Mouse (Mus musculus): ENCODE measurements around the gene Lca5. TPM values are rescaled to one million over a fixed set of nuclear protein-coding genes. Genes with fewer than 3 reads are reported as not detected.

Gene Lca5
- total RNA-seq, 2 experiments from 2014 or later: 0.09 TPM; not detected in 1

DNA sequence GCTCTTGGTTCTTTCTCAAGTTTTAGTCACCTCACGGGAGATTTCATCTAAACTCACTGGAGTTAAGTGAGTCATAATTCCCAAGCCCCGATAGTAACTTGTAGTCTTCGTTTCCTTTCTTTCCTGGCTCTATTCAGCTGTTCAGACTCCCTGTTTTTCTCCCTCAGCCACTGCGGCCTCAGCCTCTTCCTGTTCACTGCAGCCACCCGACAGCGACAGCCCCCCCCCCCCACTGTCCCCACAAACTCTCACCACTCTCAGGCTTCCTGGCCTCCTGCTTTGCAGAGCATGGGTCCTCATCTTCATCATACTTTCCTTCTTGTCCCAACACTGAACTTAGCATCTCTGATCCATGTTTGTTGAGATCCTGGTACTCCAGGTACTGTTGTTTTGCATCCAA, 42.7 kb downstream of the Lca5 start:
- ATAC-seq (replicated peaks; ENCODE audit: low FRiP score, poor library complexity, severe bottlenecking): no peak

DNA sequence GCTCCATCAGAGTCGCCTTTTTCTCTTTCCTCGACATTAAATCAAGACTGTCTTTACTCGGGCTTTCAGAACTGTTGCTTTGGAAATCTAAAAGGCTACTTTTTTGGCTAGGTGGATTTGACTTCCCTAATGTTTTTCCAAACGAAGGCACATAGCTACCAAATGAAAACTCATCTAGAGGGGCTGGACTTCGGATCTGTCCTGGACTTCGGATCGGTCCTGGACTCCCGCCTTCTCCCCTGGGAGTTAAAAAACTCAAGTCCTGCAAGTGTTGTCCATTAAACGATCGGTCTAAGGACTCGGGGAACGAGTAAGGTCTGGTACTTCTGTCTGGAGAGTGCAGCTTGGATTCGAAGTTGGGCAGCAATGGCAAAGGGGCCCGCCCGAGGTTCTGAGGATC, 45.5 kb downstream of the Lca5 start:
- no peak for ATAC-seq (replicated peaks; ENCODE audit: low FRiP score, poor library complexity, severe bottlenecking)

DNA sequence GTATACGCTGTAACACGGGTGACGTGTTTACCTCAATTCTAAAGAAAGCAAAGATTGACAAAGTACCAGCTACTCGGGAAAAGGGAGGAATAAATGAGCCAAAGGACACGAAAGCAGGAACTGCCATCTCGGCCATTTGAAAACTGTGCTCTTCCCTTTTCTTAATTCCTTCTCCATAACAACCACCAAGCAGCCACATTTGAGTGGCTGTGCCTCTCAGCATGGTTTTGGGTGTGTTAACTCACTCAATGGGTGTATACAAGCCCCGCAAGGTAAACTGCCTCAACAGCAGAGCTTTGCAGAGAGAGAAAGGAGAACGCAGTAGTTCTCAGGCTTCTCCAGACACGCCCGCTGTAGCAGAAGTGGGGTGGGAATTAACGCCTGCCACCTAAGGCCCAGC, 48.9 kb downstream of the Lca5 start:
- ATAC-seq (replicated peaks; ENCODE audit: low FRiP score, poor library complexity, severe bottlenecking): no peak

DNA sequence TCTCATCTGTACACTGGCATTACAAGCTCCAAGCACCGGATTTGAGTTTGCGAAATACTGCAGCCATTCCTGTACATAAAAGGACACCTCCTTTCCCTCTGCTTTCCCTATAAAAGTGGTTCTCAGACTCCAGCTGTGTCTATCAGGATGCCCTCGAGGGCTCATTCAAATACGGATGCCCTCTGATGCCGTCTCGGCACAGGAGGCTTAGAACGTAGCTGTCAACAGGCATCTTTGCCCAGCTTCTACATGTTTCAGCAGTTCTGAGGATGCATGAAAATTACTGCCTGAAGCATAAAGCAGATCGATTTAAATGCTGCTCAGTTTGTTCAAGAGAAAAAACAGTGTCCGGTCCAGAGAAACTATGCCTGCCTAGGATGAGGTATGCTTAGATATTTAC, 51.4 kb downstream of the Lca5 start:
- ATAC-seq (replicated peaks; ENCODE audit: low FRiP score, poor library complexity, severe bottlenecking): no peak

DNA sequence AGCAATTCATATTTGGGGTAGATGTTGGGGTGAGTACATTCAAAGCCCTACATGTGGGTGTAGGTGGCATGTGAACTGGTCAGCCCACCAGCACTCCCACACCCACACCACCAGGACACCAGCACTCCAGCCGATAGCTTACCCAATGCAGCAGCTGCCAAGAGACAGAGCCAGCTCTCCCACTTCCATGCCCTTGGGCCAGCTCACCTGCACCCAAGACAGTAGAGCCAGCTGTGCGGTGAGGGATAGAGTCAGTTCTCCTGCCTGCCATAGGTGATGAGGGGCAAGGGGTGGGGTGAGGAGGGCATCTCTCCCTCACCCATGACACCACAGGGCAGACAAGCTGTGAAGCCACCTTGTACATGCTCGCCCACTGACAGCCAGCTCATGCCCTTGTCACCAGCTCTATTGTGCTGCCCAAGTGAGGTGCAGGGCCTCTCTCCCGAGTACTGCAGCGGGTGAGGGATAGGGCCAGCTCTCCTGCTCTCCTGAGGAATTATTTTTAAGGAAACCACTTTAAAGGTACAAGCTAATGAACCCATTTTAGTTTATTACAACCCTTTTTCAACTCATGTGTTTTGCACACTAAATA, 54.6 kb downstream of the Lca5 start:
- ATAC-seq (replicated peaks; ENCODE audit: low FRiP score, poor library complexity, severe bottlenecking): no peak

DNA sequence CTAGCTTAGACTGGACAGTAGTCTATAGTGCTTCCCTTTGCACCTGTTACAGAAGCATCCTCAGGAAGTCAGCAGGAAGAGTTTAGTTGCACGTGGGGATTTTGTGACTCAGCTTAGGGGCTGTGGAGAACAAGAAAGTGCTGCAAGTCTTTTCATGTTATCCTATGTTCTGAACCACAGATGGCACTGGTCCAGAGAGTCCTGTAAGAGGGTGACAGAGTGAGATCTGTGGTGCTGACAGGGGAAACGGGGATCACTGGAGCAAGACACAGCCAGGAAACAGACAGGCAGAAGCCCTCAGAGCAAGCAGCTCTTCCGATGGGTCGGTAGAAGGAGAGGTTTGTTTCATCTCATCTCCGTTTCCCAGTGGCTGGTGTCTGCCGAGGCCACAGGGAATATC, 55.6 kb downstream of the Lca5 start:
- no peak for ATAC-seq (replicated peaks; ENCODE audit: low FRiP score, poor library complexity, severe bottlenecking)

DNA sequence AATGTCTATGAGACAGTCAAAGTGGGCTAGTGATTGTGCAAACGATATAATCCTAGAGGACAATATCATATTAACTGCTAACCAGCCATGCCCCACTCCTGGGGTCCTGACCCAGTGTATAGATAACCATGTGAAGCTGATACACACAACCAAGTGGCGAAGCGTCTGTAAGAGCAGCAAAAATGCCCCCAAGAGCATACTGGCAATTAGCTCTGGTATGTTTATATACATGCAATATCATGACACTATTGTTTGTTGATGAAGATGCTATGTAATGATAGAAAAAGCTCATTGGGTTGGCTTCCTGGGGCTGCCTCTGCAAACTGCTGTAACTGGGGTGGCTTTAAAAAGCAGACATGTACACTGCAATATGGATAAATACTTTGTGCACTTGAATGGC, 57.7 kb downstream of the Lca5 start:
- no peak for ATAC-seq (replicated peaks; ENCODE audit: low FRiP score, poor library complexity, severe bottlenecking)

DNA sequence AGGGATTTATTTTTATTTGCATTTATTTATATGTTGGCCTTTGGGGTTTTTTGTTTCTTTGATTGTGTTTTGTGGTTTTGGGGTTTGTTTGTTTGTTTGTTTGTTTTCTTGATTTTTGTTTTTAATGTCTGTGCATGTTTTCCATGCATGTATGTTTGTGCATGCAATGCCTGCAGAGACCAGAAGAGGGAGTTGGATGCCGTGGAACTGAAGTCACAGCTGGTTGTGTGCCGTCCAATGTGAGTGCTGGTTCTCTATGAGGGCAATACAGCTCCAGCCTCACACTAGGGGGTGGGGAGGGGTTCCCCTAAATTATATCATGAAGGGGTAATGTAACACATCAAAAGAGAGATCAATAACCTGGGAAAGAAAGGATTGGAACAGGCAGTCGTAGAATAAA, 58.2 kb downstream of the Lca5 start:
- no peak for ATAC-seq (replicated peaks; ENCODE audit: low FRiP score, poor library complexity, severe bottlenecking)

DNA sequence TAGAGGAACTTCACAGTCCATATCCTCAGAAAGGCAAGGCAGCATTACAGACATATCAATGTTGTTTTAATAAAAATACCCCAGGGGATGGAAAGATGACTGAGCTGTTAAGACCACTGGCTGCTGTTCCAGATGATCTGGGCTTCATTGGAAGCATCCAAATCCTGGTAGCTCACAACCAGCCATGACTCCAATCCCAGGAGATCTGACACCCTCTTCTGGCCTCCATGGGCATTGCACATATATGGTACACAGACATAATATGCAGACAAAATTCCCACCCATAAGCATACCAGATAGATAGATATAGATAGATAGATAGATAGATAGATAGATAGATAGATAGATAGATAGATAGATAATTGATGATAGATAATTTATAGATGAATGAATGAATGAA, 59.6 kb downstream of the Lca5 start:
- no peak for ATAC-seq (replicated peaks; ENCODE audit: low FRiP score, poor library complexity, severe bottlenecking)

DNA sequence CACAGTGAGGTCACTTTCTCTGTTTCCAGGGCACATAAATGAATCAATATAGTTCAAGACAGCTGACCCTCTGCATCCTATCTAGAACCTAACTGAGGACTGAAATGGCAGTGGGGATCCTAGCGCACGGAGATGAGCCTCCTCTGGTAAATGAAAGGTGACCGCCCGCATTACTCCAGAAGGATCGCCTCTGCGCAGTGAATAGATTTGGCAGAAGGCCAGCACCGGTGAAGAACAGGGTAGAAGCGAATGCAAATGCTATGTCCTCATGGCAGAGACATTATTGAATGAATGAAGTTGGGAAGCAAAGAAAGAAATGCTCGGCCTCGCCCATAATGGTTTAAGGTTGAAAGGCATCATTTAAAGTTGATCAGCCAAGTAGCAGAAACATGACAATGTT, 61.3 kb downstream of the Lca5 start:
- ATAC-seq (replicated peaks; ENCODE audit: low FRiP score, poor library complexity, severe bottlenecking): no peak

DNA sequence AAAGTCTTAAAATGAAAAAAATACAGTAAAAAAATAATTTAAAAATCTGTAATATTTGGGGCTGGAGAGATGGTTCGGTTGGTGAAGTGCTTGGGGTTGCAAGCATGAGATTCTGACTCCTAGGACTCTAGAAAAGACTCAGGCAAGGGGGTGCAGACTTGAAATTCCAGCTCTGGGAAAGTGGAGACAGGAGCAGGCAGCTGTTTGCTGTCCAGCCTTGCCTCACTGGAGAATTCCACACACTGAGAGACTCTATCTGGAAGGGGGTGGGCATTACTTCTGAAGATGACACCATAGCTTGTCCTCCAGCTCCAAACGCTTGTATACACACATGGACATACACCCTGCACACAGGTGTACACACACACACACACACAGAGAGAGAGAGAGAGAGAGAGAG, 63.8 kb downstream of the Lca5 start:
- ATAC-seq (replicated peaks; ENCODE audit: low FRiP score, poor library complexity, severe bottlenecking): no peak

DNA sequence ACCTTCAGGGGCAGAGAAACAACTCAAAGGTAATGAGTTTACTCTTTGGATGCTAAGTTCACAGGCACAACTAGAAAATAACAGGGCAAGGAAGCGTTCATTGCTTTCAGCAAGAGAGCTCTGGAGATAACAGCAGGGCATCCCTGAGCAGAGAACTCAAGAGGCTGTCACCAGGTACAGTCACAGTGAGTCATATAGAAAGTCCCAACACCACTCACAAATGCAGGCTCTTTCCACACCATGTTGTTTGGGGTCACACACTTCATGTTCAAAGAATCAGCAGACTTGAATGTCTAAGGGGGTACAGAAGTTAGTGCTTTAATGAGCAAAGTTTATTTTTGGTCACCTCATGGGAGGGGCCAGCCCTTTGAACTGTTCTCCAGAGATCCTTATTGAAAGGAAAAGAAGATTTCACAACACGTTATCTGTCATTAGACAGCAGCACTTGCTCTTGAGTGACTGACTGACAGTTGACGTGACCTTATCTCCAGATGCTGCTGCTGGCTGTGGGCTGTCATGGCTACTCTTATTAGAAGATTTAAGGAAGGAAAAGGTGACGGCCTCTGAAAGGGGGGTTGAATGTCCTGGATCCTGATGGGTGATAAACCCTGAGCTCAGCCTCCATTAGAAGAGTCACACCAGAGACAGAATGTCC, 65.3 kb downstream of the Lca5 start:
- no peak for ATAC-seq (replicated peaks; ENCODE audit: low FRiP score, poor library complexity, severe bottlenecking)

DNA sequence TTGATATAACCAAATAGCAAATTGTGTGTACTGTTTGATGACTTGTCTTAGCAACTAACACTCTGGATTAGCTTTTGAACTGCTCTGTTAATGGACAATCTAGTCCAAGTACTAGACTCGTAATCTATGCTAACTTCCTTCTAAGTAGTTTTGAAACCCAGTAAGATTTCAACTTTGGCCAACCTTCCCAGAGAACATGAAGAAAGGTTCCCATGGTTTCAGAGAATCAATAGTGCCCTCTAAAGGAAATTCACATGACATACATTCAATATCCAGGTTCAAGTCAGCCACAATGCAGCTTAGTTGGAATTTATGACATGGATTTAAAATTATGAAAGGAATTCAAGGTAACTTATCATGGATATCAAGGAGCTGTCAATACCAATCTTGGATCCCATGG, 70.0 kb downstream of the Lca5 start:
- no peak for ATAC-seq (replicated peaks; ENCODE audit: low FRiP score, poor library complexity, severe bottlenecking)

DNA sequence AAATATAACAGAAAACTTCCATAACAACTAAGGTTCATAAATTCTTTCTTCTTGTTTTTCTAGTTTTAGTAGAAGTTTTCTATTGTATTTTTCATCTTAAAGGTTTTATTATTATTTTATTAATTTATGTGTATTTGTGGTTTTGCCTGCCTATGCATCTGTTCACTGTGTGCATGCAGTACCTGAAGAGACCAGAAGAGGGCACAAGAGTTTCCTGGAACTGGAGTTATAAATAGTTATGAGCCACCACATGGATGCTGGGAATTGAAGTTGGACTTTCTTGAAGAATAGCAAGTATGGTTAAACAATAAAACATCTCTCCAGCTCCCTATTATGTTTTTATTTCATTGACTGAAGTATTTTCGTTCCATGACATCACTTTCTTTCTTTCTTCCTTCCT, 72.7 kb downstream of the Lca5 start:
- ATAC-seq (replicated peaks; ENCODE audit: low FRiP score, poor library complexity, severe bottlenecking): no peak

DNA sequence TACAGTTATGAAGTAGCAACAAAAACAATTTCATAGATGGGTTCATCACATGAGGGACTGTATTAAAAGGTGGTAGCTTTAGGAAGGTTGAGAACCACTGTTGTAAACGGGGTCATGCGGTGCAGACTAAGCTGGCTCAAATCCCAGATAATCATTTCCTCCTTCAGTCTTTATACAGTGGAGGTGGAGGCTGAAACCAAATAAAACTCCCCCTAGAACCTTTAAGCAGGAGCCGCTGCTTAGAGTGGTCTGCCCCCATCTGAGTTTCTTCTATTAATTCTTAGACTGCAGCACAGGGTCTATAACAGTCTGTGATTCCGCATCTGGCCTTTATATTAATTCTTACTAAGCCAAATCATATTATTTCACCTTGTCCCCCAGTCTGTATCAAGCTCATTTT, 85.1 kb downstream of the Lca5 start:
- ATAC-seq (replicated peaks; ENCODE audit: low FRiP score, poor library complexity, severe bottlenecking): no peak

DNA sequence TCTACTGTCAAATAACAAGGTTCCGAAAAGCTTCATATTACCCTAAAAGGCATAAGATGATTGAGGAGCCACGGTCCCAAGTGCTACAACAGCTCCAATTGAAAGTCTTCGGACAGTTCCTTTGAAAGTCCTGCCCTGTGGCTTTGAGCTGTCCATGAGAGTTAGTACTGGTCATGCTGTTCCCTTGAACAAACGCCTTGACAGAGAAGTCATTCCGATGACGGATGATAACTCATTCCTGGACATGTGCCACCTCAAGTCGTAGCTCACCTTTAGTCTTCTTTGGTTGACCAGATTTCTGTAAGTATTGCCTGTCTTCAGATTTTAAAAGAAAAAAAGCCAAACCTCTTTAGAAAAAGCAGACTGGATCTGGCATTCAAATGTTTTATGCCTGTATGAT, 87.6 kb downstream of the Lca5 start:
- no peak for ATAC-seq (replicated peaks; ENCODE audit: low FRiP score, poor library complexity, severe bottlenecking)

DNA sequence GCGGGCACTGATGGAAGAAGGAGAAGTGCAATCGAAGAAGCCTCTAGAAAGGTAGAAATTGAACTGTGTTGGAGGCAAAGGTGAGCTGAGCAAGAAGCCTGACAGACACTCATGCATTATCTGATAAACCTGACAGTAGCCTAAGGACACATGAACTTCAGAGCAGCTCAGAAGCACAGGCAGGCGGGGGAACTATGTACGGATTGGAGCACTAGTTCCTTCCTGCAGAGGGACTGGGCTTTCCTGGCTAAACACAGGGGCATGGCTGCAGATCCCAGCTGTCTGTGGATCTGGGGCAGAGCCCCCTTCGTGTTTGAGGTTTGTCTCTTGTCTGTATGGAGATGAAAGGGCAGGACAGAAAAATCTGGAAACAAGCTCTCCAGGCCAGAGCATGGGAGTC, 89.8 kb downstream of the Lca5 start:
- no peak for ATAC-seq (replicated peaks; ENCODE audit: low FRiP score, poor library complexity, severe bottlenecking)

DNA sequence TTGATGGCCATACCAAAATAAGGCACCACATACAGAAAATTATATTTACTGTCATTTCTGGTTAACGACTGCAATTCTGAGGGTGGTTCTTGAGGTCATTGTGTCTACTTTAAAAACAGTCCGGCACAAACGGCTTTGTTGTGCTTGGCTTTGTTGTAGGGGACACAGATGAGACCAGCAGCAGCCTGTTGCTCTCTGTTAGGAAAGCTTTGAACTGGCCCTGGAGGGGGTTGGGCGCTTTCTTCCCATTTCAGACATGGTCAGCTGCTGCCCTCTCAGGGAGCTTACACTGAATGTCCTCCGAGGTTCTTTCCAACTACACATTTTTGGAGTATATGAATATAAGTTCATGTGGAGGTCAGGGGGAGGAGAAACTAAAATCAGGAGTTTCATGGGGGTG, 90.3 kb downstream of the Lca5 start:
- no peak for ATAC-seq (replicated peaks; ENCODE audit: low FRiP score, poor library complexity, severe bottlenecking)

DNA sequence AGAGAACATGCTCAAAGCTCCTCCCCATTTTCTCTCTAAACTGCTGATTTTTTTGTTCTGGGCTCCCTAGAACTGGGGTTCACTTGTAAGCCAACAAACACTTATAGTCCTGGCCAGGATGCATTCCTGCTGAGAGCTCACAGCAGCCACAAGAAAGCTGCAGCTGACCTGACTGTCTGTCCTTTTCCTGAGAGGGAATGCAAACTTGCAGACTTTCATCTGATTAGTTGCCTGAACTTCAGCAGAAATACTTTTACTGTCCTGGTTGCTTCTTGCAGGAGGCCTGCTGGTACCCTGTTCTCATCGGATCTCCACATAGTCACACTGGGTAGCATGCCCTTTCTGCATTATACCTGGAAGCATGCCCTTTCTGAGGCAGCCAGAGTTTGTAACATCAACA, 91.0 kb downstream of the Lca5 start:
- ATAC-seq (replicated peaks; ENCODE audit: low FRiP score, poor library complexity, severe bottlenecking): no peak

DNA sequence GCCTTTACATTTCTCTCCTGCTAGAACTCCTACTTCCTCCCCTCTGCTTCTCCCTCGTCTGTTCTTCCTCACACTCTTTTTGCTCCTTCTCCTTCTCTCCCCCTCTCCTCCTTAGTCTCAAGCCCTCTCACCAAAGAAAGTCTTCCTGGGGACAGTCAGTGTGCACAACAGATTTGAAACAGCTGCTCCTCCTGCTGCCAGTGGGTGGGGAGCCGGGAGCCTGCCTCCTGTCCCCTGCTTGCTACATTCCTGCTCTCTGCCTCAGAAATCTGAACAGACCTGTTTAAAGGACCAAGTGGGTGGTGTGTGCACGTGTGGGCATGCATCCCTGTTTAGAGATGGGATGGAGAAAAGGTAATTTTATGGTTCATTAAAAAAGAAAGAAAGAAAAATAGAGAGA, 91.4 kb downstream of the Lca5 start:
- ATAC-seq (replicated peaks; ENCODE audit: low FRiP score, poor library complexity, severe bottlenecking): no peak

DNA sequence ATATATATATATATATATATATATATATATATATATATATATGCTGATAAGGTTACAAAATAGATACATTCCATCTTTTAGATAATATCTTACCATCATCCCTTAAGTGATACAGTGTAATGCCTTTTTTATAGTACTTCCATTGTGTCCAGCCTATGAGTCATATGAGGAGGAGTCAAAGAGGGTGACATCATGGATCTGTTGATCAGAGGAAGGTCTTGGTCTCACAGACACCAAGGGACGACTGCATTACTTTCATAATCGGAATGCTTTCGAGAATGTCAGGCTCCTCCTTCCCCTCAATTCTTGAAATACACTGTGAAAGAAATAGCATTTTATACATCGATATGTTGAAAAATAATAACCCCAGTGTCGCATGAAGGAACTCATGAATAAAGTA, 93.4 kb downstream of the Lca5 start:
- no peak for ATAC-seq (replicated peaks; ENCODE audit: low FRiP score, poor library complexity, severe bottlenecking)
